Mouse (Mus musculus) left cerebral cortex, postnatal 14 days (tissue): ENCODE measurements around the gene Cgref1. TPM values are rescaled to one million over a fixed set of nuclear protein-coding genes. Genes with fewer than 3 reads are reported as not detected.

Experiments
- DNase-seq, 2 experiments: peaks; one replicate each; pipeline ENCODE4 v3.0.0; 2021 to 2022; ENCODE audit warnings: low spot score in 2 of 2, mixed read lengths in 1 of 2
- intact Hi-C: fragments of 180-260 bp; cut with DNase I; formaldehyde crosslinking; loops from one replicate; pipeline ENCODE4 v1.15.1; 2025
- total RNA-seq, 2 experiments: library from RNA; stranded (reverse); gene quantifications; 2 replicates each; pipeline ENCODE4 v1.2.3; 2021

Cgref1 gene
- total RNA-seq, 2 experiments from 2014 or later, result 33.2 to 35.3 TPM

DNA sequence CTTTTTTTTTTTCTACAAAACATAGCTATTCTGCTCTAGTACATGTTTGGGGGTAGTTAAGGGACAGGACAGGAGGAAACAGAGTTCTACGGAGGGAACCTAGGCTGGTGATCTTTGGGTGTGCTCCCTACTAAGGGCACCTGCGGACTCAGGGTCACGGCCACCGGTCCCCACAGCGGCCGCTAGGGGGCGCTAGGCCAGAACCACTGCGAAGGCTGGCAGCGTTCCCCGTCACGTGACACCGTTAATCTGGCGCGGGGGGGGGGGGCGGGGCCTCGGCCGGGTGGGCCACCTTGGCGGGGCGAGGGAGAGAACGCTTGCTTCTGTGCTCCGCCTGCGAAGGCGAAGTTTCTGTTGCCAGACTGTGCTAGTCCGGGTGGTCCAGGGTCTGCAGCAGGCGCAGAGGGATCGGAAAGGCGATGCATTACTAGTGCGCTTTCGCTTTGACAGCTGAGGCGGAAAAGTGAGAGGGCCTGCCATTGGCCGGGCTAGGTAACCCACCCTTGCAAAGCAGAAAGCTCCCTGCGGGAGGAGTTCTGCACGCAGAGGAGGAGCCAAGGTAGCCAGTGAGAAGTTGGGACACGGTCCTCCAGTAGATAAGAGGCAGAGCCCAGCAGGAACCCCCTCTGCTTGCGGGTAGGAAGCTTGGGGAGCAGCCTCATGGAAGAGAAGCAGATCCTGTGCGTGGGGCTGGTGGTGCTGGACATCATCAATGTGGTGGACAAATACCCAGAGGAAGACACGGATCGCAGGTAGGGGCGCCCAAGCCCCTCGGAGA lies 23.9 kb downstream of the Cgref1 start, which contains the start of gene Khk:
TSS of gene Khk (plus strand) at position 176 of the 778 bp plus-strand sequence.
- intact Hi-C loops, result no loop called here
- peak; percentile 87 to 91 for DNase-seq

DNA sequence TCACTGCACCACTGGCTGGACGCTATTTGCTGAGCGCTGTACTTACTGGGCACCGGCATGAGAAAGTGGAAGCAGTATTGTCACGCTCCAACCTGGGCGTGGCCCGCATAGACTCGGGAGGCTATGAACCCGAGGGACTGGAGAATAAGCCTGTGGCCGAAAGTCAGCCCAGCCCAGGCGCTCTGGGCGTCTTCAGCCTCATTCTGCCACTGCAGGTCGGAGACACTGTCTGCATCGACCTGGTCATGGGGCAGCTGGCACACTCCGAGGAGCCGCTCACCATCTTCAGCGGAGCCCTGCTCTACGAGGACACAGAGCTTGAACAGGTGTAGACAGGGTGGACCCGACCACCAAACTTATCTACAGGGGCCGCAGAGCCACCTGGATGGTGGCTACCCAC lies 24.8 kb downstream of the Cgref1 start:
- intact Hi-C loops, result no loop called here
- DNase-seq, result no peak

DNA sequence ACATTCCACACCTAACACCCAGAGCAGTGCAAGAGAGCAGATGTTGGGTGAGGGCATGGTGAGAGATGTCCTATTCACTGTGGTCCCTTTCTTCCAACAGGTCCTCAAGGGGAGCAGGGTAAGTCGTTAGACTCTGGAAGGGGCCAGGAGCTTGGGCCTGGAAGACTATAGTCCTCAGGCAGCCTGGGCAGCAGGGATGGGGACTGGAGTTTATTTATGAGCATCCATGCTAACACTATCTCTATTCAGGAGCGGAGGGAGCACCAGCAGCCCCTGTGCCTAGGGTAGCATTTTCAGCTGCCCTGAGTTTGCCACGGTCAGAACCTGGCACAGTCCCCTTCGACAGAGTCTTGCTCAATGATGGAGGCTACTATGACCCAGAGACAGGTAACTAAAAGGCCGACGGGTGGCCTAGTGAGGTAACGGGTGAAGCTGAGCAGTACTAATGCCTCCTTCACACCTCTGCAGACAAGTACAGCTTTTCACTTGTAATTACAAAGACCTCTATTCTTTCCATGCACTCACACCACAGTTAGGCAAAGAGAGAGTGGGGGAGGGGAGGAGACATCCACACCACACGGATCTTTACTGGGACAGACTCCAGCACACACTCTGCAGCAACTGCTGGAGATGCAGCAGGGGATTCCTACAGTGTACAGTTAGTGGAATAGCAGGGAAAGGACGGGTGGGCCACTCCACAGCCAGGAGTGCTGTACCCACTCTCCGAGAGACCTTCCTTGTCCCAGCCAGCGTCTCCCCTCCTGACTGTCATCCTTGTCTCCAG lies 25.4 kb downstream of the Cgref1 start:
- DNase-seq, result peak in 1 of 2 experiments; percentile 59
- intact Hi-C loops, result loop anchor here (5.0 to 10.0 kb wide), 2 partner anchors 113 to 205 kb away; partner anchors contain the start of gene Dpysl5

DNA sequence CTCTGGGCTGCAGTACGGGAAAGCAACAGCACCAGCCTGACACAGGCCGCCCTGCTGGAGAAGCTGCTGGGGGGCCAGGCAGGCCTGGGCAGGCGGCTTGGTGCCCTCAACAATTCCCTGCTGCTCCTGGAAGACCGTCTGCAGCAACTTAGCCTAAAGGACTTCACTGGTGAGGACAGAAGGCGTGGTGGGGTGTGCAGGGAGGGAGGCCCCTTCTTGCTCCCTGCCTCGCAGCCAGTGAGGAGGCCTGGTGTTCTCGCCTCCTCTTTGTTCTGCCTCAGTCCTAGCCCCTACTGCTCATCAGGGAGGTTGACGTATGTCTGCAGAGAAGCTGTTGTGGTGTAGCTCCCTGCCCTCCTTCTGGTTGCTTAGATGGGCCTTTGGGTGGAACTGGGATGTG lies 26.7 kb downstream of the Cgref1 start:
- intact Hi-C loops, result loop anchor here (5.0 to 10.0 kb wide), 2 partner anchors 111 to 204 kb away; partner anchors contain the start of gene Dpysl5
- no peak for DNase-seq

DNA sequence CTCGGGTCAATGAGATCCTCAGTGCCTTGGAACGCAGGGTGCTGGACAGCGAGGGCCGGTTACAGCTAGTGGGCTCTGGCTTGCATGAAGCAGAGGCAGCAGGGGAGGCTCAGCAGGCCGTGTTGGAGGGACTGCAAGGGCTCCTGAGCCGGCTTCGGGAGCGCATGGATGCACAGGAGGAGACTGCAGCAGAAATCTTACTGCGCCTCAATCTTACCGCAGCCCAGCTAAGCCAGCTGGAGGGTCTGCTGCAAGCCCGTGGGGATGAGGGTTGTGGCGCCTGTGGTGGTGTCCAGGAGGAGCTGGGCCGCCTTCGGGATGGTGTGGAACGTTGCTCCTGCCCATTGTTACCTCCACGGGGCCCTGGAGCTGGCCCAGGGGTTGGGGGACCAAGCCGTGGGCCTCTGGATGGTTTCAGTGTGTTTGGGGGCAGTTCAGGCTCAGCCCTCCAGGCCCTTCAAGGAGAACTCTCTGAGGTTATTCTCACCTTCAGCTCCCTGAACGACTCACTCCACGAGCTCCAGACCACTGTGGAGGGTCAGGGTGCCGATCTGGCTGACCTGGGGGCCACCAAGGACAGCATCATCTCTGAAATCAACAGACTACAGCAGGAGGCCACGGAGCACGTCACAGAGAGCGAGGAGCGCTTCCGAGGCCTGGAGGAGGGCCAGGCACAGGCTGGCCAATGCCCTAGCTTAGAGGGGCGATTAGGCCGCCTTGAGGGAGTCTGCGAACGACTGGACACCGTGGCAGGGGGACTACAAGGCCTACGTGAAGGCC lies 27.3 kb downstream of the Cgref1 start:
- no peak for DNase-seq
- intact Hi-C loops, result loop anchor here (5.0 to 10.0 kb wide), 2 partner anchors 111 to 203 kb away; partner anchors contain the start of gene Dpysl5

DNA sequence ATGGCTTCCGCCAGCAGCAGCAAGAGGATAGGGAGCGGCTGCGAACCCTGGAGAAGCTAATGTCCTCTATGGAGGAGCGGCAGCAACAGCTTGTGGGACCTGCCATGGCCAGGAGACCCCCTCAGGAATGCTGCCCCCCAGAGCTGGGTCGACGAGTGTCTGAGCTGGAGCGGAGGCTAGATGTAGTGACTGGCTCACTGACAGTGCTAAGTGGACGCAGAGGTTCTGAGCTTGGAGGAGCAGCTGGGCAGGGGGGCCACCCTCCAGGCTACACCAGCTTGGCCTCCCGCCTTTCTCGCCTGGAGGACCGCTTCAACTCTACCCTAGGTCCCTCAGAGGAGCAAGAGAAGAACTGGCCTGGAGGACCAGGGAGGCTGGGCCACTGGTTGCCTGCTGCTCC lies 28.0 kb downstream of the Cgref1 start:
- intact Hi-C loops, result loop anchor here (5.0 to 10.0 kb wide), 2 partner anchors 110 to 203 kb away; partner anchors contain the start of gene Dpysl5

DNA sequence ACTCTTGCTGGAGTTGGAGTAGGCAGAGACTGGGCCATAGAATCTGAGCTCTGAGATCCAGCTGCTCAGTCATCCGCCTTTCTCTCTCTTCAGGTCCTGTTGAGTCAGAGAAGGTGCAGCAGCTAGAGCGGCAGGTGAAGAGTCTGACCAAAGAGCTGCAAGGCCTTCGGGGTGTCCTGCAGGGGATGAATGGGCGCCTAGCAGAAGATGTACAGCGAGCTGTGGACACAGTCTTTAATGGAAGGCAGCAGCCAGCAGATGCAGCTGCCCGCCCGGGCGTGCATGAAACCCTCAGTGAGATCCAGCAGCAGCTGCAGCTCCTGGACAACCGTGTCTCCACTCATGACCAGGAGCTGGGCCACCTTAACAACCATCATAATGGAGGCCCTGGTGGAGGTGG lies 28.6 kb downstream of the Cgref1 start:
- intact Hi-C loops, result loop anchor here (5.0 to 10.0 kb wide), 2 partner anchors 110 to 202 kb away; partner anchors contain the start of gene Dpysl5
- no peak for DNase-seq

More for the DNA sequence above, 28.0 kb downstream of the Cgref1 start:
- no peak for DNase-seq

DNA sequence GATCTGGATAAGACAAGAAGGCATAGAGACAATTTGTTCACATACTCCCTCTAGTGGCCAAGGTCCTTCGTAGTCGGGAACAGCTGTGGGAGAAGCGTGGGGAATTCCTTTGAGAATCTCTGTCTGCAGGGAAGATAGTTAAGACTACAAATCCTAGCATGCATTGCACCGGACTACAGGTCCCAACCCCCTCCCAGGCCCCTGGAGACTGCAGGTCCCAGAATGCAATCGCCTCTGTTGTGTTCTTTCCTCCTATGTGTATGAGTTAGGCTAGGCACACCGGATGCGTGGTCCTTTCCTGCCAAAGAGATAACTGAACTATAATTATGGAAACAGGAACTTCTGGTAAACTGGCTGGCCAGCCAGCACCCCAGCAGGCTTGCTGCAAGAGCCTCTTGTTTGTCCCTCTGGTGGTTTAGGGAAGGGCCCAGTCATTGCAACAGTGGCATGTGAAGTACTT lies 29.4 kb downstream of the Cgref1 start:
- DNase-seq, result peak; percentile 91 to 97
- intact Hi-C loops, result loop anchor here (5.0 to 10.0 kb wide), 2 partner anchors 109 to 201 kb away; partner anchors contain the start of gene Dpysl5

DNA sequence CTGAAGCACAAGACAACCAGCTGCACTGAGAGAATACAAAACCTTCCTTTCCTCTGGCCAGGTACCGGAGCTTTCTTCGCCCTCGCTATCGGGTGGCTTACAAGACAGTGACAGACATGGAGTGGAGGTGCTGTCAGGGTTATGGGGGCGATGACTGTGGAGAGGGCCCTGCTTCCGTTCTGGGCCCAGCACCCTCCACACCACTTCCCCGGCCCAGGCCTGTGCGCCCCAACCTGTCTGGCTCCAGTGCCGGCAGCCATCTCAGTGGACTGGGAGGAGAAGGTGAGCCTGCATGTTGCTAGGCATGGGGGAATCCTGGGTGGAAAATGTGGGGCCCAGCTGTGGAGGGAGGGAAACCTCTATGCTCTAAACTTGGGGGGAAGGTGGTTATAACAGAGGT lies 29.9 kb downstream of the Cgref1 start:
- intact Hi-C loops, result loop anchor here (5.0 to 10.0 kb wide), 2 partner anchors 108 to 201 kb away; partner anchors contain the start of gene Dpysl5
- no peak for DNase-seq

DNA sequence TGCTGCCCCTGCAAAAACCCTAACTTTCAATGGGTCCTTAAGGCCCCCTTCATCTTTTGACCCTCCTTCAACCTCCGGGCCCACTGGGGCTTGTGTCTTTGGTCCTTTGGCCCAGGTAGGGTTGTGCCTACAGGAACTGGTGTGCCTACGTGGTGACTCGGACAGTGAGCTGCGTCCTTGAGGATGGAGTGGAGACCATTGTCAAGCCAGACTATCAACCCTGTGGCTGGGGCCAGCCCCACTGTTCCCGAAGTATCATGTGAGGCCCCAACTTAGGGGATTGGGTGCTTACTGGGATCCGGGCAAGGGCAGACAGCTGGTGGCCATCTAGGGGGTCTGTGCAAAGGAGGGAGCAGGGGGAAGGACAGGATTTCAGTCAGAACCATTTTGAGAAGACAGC lies 30.5 kb downstream of the Cgref1 start:
- DNase-seq, result no peak
- intact Hi-C loops, result loop anchor here (5.0 to 10.0 kb wide), 2 partner anchors 108 to 200 kb away; partner anchors contain the start of gene Dpysl5

DNA sequence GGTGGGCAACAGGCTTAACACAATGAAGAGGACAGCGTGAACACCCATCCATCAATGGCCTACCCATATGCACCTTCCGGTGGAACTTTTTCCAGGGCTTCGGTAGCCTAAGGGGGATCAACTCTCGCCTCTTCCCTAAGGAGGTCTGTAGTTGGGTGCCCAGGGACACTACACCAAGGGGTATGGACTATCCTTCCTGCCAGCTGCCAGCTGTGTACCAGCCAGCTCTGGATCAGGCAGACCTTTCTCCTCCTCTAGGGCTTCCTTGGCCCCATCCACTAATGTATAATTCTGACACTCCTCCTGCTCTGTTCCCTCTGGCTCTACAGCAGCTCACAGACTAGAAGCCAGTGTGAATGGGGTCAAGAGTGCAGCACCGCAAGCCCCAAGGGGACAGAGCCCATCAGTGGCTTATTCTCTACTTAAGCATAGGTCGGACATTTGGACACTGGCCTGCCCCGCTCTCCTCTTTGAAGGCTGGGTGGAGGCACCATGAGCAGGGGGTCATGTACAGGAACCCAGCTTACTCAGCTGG lies 31.2 kb downstream of the Cgref1 start:
- intact Hi-C loops, result loop anchor here (10.0 kb wide), 1 partner anchor 199 kb away; the partner anchor contains the start of gene Dpysl5
- no peak for DNase-seq

DNA sequence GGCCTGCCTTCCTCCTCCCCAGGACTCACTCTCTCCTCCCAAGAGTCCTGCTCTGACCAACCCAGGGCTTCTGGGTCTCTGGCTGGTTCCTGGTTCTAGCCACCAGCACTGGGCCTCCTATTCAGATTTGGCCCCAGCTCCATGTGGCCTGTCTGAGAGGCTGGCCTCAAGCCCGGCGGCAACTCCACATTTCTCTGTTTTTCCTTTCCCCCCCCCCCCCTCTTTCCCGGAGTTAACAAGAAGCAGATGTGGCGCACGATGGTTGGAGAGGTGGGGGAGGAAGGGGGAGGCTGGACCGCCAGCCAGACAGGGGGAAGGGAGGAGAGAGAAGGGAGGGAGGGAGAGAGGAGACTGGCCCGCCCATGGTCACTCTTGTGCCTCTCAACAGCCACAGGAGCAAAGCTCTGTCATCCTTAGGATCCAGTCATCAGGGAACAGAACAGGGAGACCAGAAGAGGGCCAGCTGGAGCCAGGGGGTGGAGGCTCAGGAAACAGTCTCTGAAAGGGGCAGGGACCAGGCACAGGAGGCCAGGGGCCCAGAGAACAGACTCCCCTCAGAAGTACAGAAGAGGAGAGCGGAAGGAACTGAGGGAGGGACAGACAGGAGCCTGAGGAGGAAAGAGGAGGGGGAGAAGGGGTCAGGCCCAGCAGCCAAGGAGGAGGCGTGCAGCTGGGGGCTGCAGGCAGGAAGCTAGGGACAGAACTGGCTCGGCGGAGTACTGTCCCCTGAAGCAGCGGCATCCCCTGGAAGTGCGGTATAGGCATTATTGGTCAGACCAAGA lies 32.1 kb downstream of the Cgref1 start, which contains the start of gene Emilin1:
TSS of gene Emilin1 (plus strand) at position 343 of the 782 bp plus-strand sequence.
- no peak for DNase-seq
- intact Hi-C loops, result loop anchor here (10.0 kb wide), 1 partner anchor 198 kb away; the partner anchor contains the start of gene Dpysl5

DNA sequence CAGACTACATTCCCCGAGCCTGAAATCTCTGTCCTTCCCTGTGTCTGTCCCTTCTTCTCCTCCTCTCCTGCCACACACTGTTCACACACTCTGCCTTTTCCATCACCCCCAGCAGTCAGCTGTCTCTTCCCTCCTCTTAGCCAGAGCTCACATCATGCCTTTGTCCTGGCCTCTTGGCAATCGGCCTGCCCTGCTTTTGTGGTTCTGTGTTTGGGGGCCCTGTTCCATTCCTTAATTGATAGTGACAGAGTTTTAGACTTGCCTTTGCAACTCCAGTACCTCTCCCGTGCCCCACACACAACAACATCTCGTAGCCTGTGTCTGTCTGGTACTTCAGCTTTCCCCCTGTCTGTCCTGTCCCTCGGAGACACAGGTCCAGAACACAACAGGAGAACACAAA lies 33.2 kb downstream of the Cgref1 start:
- intact Hi-C loops, result loop anchor here (10.0 kb wide), 1 partner anchor 197 kb away; the partner anchor contains the start of gene Dpysl5
- DNase-seq, result no peak

DNA sequence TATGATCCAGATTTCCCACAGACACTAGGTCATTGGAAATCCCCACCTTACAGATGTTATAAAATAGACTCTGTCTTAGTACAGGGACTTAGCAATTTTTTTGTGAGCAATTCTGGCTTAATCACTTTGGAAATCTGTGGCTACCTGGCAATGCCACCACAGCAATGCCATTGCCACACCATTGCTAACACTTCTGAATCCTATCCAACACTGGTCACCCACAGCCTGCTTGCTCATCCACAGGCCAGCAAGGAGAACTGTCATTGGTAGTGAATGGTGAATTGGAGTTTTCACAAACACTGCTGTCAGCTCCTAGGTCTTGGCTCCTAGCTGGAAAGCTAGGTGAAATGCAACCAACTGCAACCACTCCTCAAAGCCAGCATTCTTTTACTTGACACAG lies 34.9 kb downstream of the Cgref1 start:
- intact Hi-C loops, result loop anchor here (10.0 kb wide), 1 partner anchor 196 kb away; the partner anchor contains the start of gene Dpysl5
- no peak for DNase-seq

DNA sequence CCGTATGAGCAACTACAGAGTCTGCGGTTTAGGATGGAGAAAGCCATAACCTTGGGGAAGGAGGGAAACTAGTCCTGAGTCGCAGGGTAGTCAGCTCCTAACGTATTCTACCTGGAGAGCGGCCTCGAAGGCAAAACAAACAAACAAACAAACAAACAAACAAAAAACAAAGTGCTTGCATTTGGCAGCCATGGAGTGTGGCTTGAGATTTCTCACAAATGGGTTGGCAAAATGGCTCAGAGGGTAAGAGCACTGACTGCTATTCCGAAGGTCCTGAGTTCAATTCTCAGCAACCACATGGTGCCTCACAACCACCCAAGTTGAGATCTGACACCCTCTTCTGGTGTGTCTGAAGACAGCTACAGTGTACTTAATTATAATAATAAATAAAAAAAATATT lies 35.5 kb downstream of the Cgref1 start:
- intact Hi-C loops, result loop anchor here (10.0 kb wide), 1 partner anchor 195 kb away; the partner anchor contains the start of gene Dpysl5
- no peak for DNase-seq

DNA sequence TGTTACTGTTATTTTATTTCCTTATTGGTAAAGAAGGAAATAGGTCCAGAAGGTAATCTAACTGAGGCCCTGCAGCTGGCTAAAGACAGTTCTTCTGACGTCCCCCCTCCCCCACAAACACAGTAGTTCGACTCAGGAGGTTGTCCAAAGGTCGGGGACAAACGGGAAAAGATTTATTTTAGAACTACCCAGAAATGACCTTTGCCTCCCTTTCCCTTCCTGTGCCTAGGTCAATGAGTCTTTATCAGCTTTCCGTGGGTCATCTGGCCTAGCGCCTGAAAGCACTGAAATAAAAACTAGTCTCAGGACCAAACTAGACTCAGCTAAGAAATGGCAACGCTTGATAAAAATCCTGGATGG lies 36.1 kb downstream of the Cgref1 start:
- intact Hi-C loops, result no loop called here
- no peak for DNase-seq

DNA sequence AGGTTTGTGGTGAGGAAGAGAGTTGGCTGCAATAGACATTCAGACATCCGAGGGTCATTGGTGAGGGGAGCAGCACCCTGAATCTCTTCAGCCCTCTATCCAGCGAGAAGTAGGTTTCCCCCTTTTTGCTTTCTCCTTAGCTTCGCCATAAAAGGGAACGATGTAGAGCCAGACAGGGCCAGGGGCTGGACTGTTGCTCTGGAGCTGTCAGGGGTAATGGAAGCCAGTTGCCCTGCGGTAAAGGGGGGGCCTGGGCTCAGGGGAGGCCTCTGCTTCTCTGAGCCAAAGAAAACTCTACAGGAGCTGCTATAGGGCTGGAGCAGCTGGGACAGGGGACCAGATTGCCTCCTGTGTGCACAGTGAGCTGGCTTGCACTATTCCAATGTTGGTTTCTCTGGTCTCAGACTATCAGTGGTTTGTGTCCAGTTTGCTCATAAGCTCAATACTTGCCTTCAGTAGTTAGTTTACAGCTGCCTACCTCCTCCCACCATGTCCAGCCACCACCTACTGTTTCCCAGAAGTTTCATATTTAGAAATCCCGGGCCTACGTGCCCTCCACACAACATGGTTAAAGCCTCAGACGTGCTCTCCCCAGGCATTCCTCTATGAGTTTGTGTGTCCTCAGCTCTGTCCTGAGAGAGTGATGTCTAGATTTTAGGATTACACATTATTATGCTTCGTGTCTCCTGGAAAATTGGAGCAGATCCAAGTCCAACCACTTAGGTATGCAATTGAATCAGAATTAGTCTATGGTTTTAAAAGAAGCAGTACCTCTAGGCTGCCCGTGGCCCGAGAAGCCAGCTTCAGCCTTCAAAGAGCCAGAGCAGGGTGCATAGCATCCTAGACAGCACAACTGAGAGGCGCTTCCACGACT lies 36.7 kb downstream of the Cgref1 start:
- no peak for DNase-seq
- intact Hi-C loops, result no loop called here
